Mouse (Mus musculus): ENCODE data around the gene Isoc2b. TPM values are rescaled to one million over a fixed set of nuclear protein-coding genes. Genes with fewer than 3 reads are reported as not detected.
A peak's percentile ranks its signal among the peaks of the same experiment; 100 is the strongest.
"Not testable (repeated sequence)": the region's sequence is repeated elsewhere in the genome, so short reads cannot be mapped to it uniquely, and the experiment has no call there.

Gene Isoc2b
- polyA plus RNA-seq, 1 experiment from 2014 or later, result 8.9 TPM

- not testable (repeated sequence) for H3K27ac ChIP-seq (ENCODE audit: low read depth); DNase-seq (ENCODE audit: low spot score); H3K9me3 ChIP-seq (ENCODE audit: control insufficient read depth, low read length); ATAC-seq (replicated peaks; ENCODE audit: low FRiP score, low TSS enrichment, low read depth); H3K4me3 ChIP-seq (ENCODE audit: low read depth, low read length); H3K4me2 ChIP-seq (ENCODE audit: low read length); H3K4me1 ChIP-seq (replicated peaks; ENCODE audit: control insufficient read depth, insufficient read depth, low read length); H3K9ac ChIP-seq (ENCODE audit: low read length); H3K27me3 ChIP-seq (replicated peaks; ENCODE audit: control insufficient read depth, insufficient read depth, low read length); H3K36me3 ChIP-seq (ENCODE audit: control insufficient read depth, insufficient read depth, low read length)
- 89% methylated on average over 1 of the region's 1 CpGs for WGBS
Observed at GRCm38 (mm10) chr7:4879036-4879435, 9.0 kb upstream of the Isoc2b start.

GRCm38 (mm10) chr7:4878186-4878585, 8.1 kb upstream of the Isoc2b start:
- Histone ChIP-seq H3K27ac (ENCODE audit: low read depth) (no peak overlapping the region), H3K4me3 (ENCODE audit: low read depth, low read length) (no peak overlapping the region), H3K4me2 (ENCODE audit: low read length) (peak overlapping the region; percentile 95; the same call in 1 of the 2 replicates), H3K4me1 (replicated peaks; ENCODE audit: control insufficient read depth, insufficient read depth, low read length) (peaks cover 10% of the 10 kb centered on the region; the same call in 1 of the 2 replicates), H3K9ac (ENCODE audit: low read length) (no peak overlapping the region), H3K27me3 (replicated peaks; ENCODE audit: control insufficient read depth, insufficient read depth, low read length) (no peaks in the 10 kb centered on the region), H3K9me3 (ENCODE audit: control insufficient read depth, low read length) (no peaks in the 10 kb centered on the region), H3K36me3 (ENCODE audit: control insufficient read depth, insufficient read depth, low read length) (no peaks in the 10 kb centered on the region)
- ATAC-seq (replicated peaks; ENCODE audit: low FRiP score, low TSS enrichment, low read depth) (no peak), DNase-seq (ENCODE audit: low spot score) (no peak)

- 8% methylated on average over 11 of the region's 11 CpGs for WGBS
- H3K27ac ChIP-seq (ENCODE audit: low read depth), result peak overlapping the region; percentile 27; the same call in 1 of the 2 replicates
- no peak for ATAC-seq (replicated peaks; ENCODE audit: low FRiP score, low TSS enrichment, low read depth)
Observed at GRCm38 (mm10) chr7:4877226-4877625, 7.2 kb upstream of the Isoc2b start.

GRCm38 (mm10) chr7:4876753-4877221, 6.7 kb upstream of the Isoc2b start, which contains the start of gene Isoc2a:
Gene Isoc2a, plus strand, starts transcription at chr7:4877153.
- Histone ChIP-seq H3K4me2 (ENCODE audit: low read length) (peak within 1 kb of the TSS; percentile 95), H3K9me3 (ENCODE audit: control insufficient read depth, low read length) (no peaks in the 10 kb centered on the region), H3K36me3 (ENCODE audit: control insufficient read depth, insufficient read depth, low read length) (no peaks in the 10 kb centered on the region), H3K27ac (ENCODE audit: low read depth) (peak within 1 kb of the TSS; percentile 62), H3K9ac (ENCODE audit: low read length) (peak within 1 kb of the TSS; percentile 66), H3K27me3 (replicated peaks; ENCODE audit: control insufficient read depth, insufficient read depth, low read length) (no peaks in the 10 kb centered on the region), H3K4me1 (replicated peaks; ENCODE audit: control insufficient read depth, insufficient read depth, low read length) (peaks cover 10% of the 10 kb centered on the region; the same call in 1 of the 2 replicates), H3K4me3 (ENCODE audit: low read depth, low read length) (peak within 1 kb of the TSS; percentile 55)
- ATAC-seq (replicated peaks; ENCODE audit: low FRiP score, low TSS enrichment, low read depth) (peak; percentile 99), DNase-seq (ENCODE audit: low spot score) (peak; percentile 94)
- 1% methylated on average over 22 of the region's 22 CpGs for WGBS

More at GRCm38 (mm10) chr7:4877226-4877625, 7.2 kb upstream of the Isoc2b start:
- peak overlapping the region; percentile 55 for H3K4me3 ChIP-seq (ENCODE audit: low read depth, low read length)
- H3K36me3 ChIP-seq (ENCODE audit: control insufficient read depth, insufficient read depth, low read length), result no peaks in the 10 kb centered on the region
- peaks cover 10% of the 10 kb centered on the region; the same call in 1 of the 2 replicates for H3K4me1 ChIP-seq (replicated peaks; ENCODE audit: control insufficient read depth, insufficient read depth, low read length)
- peak overlapping the region; percentile 66 for H3K9ac ChIP-seq (ENCODE audit: low read length)
- no peaks in the 10 kb centered on the region for H3K27me3 ChIP-seq (replicated peaks; ENCODE audit: control insufficient read depth, insufficient read depth, low read length)
- H3K4me2 ChIP-seq (ENCODE audit: low read length), result peak overlapping the region; percentile 95
- DNase-seq (ENCODE audit: low spot score), result no peak
- no peaks in the 10 kb centered on the region for H3K9me3 ChIP-seq (ENCODE audit: control insufficient read depth, low read length)

GRCm38 (mm10) chr7:4866631-4867180, 3.4 kb downstream of the Isoc2b start:
- WGBS, result 36% methylated on average over 10 of the region's 10 CpGs
- Histone ChIP-seq H3K27ac (ENCODE audit: low read depth) (peak overlapping the region; percentile 77), H3K4me2 (ENCODE audit: low read length) (peak overlapping the region; percentile 77), H3K36me3 (ENCODE audit: control insufficient read depth, insufficient read depth, low read length) (no peaks in the 10 kb centered on the region), H3K4me1 (replicated peaks; ENCODE audit: control insufficient read depth, insufficient read depth, low read length) (peaks cover 5% of the 10 kb centered on the region; the same call in 1 of the 2 replicates), H3K4me3 (ENCODE audit: low read depth, low read length) (peak overlapping the region; percentile 65), H3K9me3 (ENCODE audit: control insufficient read depth, low read length) (no peaks in the 10 kb centered on the region), H3K27me3 (replicated peaks; ENCODE audit: control insufficient read depth, insufficient read depth, low read length) (no peaks in the 10 kb centered on the region), H3K9ac (ENCODE audit: low read length) (peak overlapping the region; percentile 73)
- DNase-seq (ENCODE audit: low spot score) (no peak), ATAC-seq (replicated peaks; ENCODE audit: low FRiP score, low TSS enrichment, low read depth) (peak; percentile 3; the same call in 1 of the 2 replicates)

DNA sequence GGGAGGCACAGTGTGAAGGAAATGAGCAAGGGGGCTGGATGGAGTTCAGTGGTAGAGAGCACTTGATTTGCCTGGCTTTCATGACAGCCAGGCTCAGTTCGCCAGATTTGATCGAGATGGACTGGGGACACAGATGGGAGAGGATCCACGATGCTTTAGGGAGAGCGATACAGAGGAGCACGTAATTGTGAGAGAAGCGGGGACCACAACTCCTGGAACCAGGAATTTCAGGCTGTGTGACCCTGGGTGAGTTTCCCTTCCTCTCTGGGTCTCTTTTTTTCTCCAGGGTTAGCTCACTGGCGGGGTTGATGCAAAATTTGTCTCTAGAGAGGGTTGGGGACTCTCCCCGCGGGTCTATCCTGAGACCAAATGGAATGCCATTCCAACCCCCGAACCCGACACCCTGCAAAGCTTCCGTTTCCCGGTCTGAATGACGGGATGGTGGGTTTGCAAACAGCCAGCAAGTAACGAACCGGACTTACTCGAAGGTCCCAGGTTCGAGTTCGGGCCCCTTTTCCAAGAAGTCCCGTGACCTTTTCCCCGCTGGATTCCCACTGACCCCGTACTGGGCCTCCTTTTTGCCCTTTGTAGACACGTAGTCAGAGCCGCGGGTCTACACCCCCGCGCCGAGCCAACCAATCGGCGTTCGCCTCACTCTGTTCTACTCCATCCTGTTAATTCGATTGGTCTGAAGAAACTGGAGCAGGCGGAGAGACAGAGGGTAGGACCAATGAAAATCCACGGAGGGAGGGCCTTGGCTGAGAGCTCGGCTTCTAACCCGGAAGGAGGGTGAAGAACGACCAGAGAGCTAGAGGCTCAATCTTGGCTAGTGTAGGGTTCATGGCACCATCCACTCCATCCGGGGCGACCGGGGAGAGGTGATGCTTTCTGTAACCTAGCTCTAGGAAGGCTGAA, 4.2 kb downstream of the Isoc2b start:
- ATAC-seq (replicated peaks; ENCODE audit: low FRiP score, low TSS enrichment, low read depth) (peak; percentile 100), DNase-seq (ENCODE audit: low spot score) (peak; percentile 97)
- Histone ChIP-seq H3K27me3 (replicated peaks; ENCODE audit: control insufficient read depth, insufficient read depth, low read length) (no peaks in the 10 kb centered on the region), H3K9ac (ENCODE audit: low read length) (peak overlapping the region; percentile 73), H3K4me3 (ENCODE audit: low read depth, low read length) (peak overlapping the region; percentile 65), H3K4me2 (ENCODE audit: low read length) (peak overlapping the region; percentile 77), H3K4me1 (replicated peaks; ENCODE audit: control insufficient read depth, insufficient read depth, low read length) (peaks cover 5% of the 10 kb centered on the region; the same call in 1 of the 2 replicates), H3K36me3 (ENCODE audit: control insufficient read depth, insufficient read depth, low read length) (no peaks in the 10 kb centered on the region), H3K27ac (ENCODE audit: low read depth) (peak overlapping the region; percentile 77), H3K9me3 (ENCODE audit: control insufficient read depth, low read length) (no peaks in the 10 kb centered on the region)
- 4% methylated on average over 40 of the region's 40 CpGs for WGBS

DNA sequence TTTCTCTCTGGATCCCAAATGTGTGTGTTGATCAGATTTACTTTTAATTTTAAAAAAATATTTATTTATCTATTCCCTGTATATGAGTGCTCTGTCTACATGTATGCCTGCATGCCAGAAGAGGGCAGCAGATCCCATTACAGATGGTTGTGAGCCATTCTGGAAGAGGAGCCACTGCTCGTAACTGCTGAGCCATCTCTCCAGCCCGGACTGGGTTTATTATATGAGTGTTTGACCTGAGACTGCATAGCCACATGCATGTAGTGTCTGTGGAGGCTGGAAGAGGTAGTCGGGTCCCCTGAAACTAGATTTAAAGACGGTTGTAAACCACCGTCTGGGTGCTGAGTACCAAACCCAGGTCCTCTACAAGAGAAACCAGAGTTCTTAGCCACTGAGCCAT, 5.0 kb downstream of the Isoc2b start:
- Histone ChIP-seq H3K27me3 (replicated peaks; ENCODE audit: control insufficient read depth, insufficient read depth, low read length) (no peaks in the 10 kb centered on the region), H3K9ac (ENCODE audit: low read length) (no peak overlapping the region), H3K4me1 (replicated peaks; ENCODE audit: control insufficient read depth, insufficient read depth, low read length) (peaks cover 5% of the 10 kb centered on the region; the same call in 1 of the 2 replicates), H3K4me2 (ENCODE audit: low read length) (peak overlapping the region; percentile 77), H3K36me3 (ENCODE audit: control insufficient read depth, insufficient read depth, low read length) (no peaks in the 10 kb centered on the region), H3K4me3 (ENCODE audit: low read depth, low read length) (peak overlapping the region; percentile 65), H3K9me3 (ENCODE audit: control insufficient read depth, low read length) (no peaks in the 10 kb centered on the region), H3K27ac (ENCODE audit: low read depth) (no peak overlapping the region)
- whole genome bisulfite sequencing, result 63% methylated on average over 5 of the region's 5 CpGs
- DNase-seq (ENCODE audit: low spot score) (no peak), ATAC-seq (replicated peaks; ENCODE audit: low FRiP score, low TSS enrichment, low read depth) (peak; percentile 34; the same call in 1 of the 2 replicates)

DNA sequence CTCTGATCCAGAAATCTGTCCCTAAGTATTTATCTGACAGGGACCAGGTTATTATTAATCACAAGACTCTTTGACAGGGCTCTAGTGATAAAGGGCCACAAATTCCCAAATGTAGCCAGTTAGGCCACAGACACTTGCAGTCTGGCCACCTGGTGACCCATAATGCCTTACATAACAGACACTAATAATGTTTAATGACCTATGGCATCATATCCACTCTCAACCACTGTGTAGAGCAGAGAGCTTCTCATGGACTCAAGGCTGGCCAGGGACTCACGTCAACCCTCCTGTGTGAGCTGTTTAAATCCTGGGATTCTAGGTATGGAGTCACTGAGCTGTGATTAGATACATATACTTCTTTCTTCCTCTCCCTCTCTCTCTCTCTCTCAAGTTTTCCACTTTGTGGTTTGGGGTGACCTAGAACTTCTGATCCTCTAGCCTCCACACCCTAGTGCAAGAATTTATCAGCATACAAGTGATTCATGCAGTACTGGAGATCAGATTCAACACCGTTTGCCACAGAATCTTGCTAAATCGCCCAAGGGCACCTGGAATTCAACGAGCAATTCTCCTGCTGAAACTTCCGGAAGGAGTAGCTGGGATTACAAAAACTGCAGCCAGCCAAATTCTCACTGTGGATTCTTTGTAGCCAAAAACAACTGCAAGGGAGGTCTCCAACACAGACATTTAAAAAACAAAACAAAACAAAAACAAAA, 5.8 kb downstream of the Isoc2b start:
- Histone ChIP-seq H3K27ac (ENCODE audit: low read depth) (no peak overlapping the region), H3K9me3 (ENCODE audit: control insufficient read depth, low read length) (no peaks in the 10 kb centered on the region), H3K9ac (ENCODE audit: low read length) (no peak overlapping the region), H3K4me2 (ENCODE audit: low read length) (no peak overlapping the region), H3K4me3 (ENCODE audit: low read depth, low read length) (no peak overlapping the region), H3K27me3 (replicated peaks; ENCODE audit: control insufficient read depth, insufficient read depth, low read length) (no peaks in the 10 kb centered on the region), H3K4me1 (replicated peaks; ENCODE audit: control insufficient read depth, insufficient read depth, low read length) (peaks cover 5% of the 10 kb centered on the region; the same call in 1 of the 2 replicates), H3K36me3 (ENCODE audit: control insufficient read depth, insufficient read depth, low read length) (no peaks in the 10 kb centered on the region)
- no peak for ATAC-seq (replicated peaks; ENCODE audit: low FRiP score, low TSS enrichment, low read depth)
- 83% methylated on average over 5 of the region's 5 CpGs for WGBS
- no peak for DNase-seq (ENCODE audit: low spot score)
